Mouse (Mus musculus) hindbrain, embryonic 15.5 days (tissue): ENCODE results near the gene Ccdc188. TPM values are rescaled to one million over a fixed set of nuclear protein-coding genes. Genes with fewer than 3 reads are reported as not detected.

ENCODE experiments used
- ATAC-seq: fragments of 200-750 bp; cut with Nextera tagmentation; 2 replicates; pipeline ENCODE4 v1.8.0; 2017; ENCODE audit warnings: low read depth, moderate number of reproducible peaks, moderate TSS enrichment; ENCODE audit not compliant: low FRiP score
- H3K27ac ChIP-seq: fragments of 300-500 bp; sonication (generic); replicated peaks from 2 replicates; pipeline ENCODE4 v1.5.1; 2015; ENCODE audit warnings: mild to moderate bottlenecking, inconsistent platforms
- H3K27me3 ChIP-seq: fragments of 300-500 bp; sonication (generic); 2 replicates; pipeline ENCODE4 v1.6.1; 2015; ENCODE audit warnings: control low read depth, inconsistent platforms
- H3K36me3 ChIP-seq: fragments of 300-500 bp; sonication (generic); 2 replicates; pipeline ENCODE4 v1.6.1; 2015; ENCODE audit warnings: control low read depth, inconsistent platforms
- H3K4me1 ChIP-seq: fragments of 300-500 bp; sonication (generic); replicated peaks from 2 replicates; pipeline ENCODE4 v1.6.1; 2015; ENCODE audit warnings: control low read depth, inconsistent platforms
- H3K4me2 ChIP-seq: fragments of 300-500 bp; sonication (generic); 2 replicates; pipeline ENCODE4 v1.6.1; 2015; ENCODE audit warnings: moderate library complexity, mild to moderate bottlenecking, inconsistent platforms
- H3K4me3 ChIP-seq: fragments of 300-500 bp; sonication (generic); 2 replicates; pipeline ENCODE4 v1.5.1; 2015; ENCODE audit warnings: mild to moderate bottlenecking, inconsistent platforms
- H3K9ac ChIP-seq: fragments of 300-500 bp; sonication (generic); 2 replicates; pipeline ENCODE4 v1.6.1; 2015; ENCODE audit warnings: inconsistent platforms
- H3K9me3 ChIP-seq: fragments of 300-500 bp; sonication (generic); 2 replicates; pipeline ENCODE4 v1.6.1; 2016; ENCODE audit warnings: control low read depth, inconsistent platforms
- WGBS: fragments of 180-500 bp; shearing (Covaris S2); methylation state at CpG from one replicate; pipeline ENCODE4 v1.1.7; 2015; 5-methylcytosine and 5-hydroxymethylcytosine counted together
- polyA plus RNA-seq: library from polyadenylated mRNA; unstranded; fragments of >200 nt; fragmentation: Nextera tagmentation; extraction: Ambion mirVana; gene quantifications from 2 replicates; pipeline ENCODE4 v1.2.1, GENCODE M21; 2015

Gene Ccdc188
- polyA plus RNA-seq: not detected in 2 replicates

- ATAC-seq: no peak
- Histone ChIP-seq H3K9me3 (no peaks in the 10 kb centered on the region), H3K4me1 (peaks cover 41% of the 10 kb centered on the region), H3K27me3 (no peaks in the 10 kb centered on the region), H3K27ac (no peak within 1 kb of the TSS), H3K4me3 (no peak within 1 kb of the TSS), H3K9ac (no peak within 1 kb of the TSS), H3K36me3 (peaks cover 2% of the 10 kb centered on the region), H3K4me2 (no peak within 1 kb of the TSS)
- WGBS: 87% methylated on average over 4 of the region's 4 CpGs
Measured at GRCm38 (mm10) chr16:18217579-18217978, at the start of gene Ccdc188. TSS of gene Ccdc188 (plus strand) at chr16:18217879.

GRCm38 (mm10) chr16:18169156-18169555 is 48.5 kb upstream of the Ccdc188 start:
- Histone ChIP-seq H3K36me3 (no peaks in the 10 kb centered on the region), H3K27ac (no peak overlapping the region), H3K9ac (no peak overlapping the region), H3K4me1 (peaks cover 18% of the 10 kb centered on the region), H3K9me3 (no peaks in the 10 kb centered on the region), H3K4me2 (no peak overlapping the region), H3K4me3 (no peak overlapping the region), H3K27me3 (no peaks in the 10 kb centered on the region)
- ATAC-seq: no peak
- WGBS: 90% methylated on average over 5 of the region's 5 CpGs

GRCm38 (mm10) chr16:18169776-18170175 is 47.9 kb upstream of the Ccdc188 start:
- H3K36me3 ChIP-seq: no peaks in the 10 kb centered on the region
- WGBS: 91% methylated on average over 3 of the region's 3 CpGs
- no peaks in the 10 kb centered on the region for H3K9me3 ChIP-seq
- no peak overlapping the region for H3K9ac ChIP-seq
- no peak overlapping the region for H3K4me3 ChIP-seq
- H3K4me2 ChIP-seq: no peak overlapping the region
- H3K4me1 ChIP-seq: peaks cover 12% of the 10 kb centered on the region
- H3K27ac ChIP-seq: no peak overlapping the region
- H3K27me3 ChIP-seq: no peaks in the 10 kb centered on the region
- ATAC-seq: no peak

- 12% methylated on average over 7 of the region's 7 CpGs for WGBS
- no peak overlapping the region for H3K4me2 ChIP-seq
- no peak overlapping the region for H3K4me3 ChIP-seq
- H3K36me3 ChIP-seq: no peaks in the 10 kb centered on the region
- no peaks in the 10 kb centered on the region for H3K9me3 ChIP-seq
- H3K4me1 ChIP-seq: no peaks in the 10 kb centered on the region; the same call in 1 of the 2 replicates
- ATAC-seq: peak; percentile 7; the same call in 1 of the 2 replicates
- H3K27ac ChIP-seq: no peak overlapping the region
- H3K27me3 ChIP-seq: no peaks in the 10 kb centered on the region
- H3K9ac ChIP-seq: no peak overlapping the region
Measured at GRCm38 (mm10) chr16:18172266-18172855, 45.3 kb upstream of the Ccdc188 start.

- no peaks in the 10 kb centered on the region for H3K9me3 ChIP-seq
- no peaks in the 10 kb centered on the region for H3K27me3 ChIP-seq
- ATAC-seq: no peak
- H3K4me2 ChIP-seq: no peak overlapping the region
- H3K4me3 ChIP-seq: no peak overlapping the region
- H3K36me3 ChIP-seq: no peaks in the 10 kb centered on the region
- H3K27ac ChIP-seq: no peak overlapping the region
- H3K4me1 ChIP-seq: no peaks in the 10 kb centered on the region; the same call in 1 of the 2 replicates
- WGBS: 71% methylated on average over 9 of the region's 9 CpGs
- H3K9ac ChIP-seq: no peak overlapping the region
Measured at GRCm38 (mm10) chr16:18173231-18173630, 44.4 kb upstream of the Ccdc188 start.

- no peak overlapping the region for H3K27ac ChIP-seq
- no peaks in the 10 kb centered on the region; the same call in 1 of the 2 replicates for H3K4me1 ChIP-seq
- no peak overlapping the region for H3K9ac ChIP-seq
- H3K4me3 ChIP-seq: no peak overlapping the region
- ATAC-seq: no peak
- no peaks in the 10 kb centered on the region for H3K9me3 ChIP-seq
- no peaks in the 10 kb centered on the region for H3K36me3 ChIP-seq
- WGBS: 55% methylated on average over 11 of the region's 11 CpGs
- no peak overlapping the region for H3K4me2 ChIP-seq
- H3K27me3 ChIP-seq: no peaks in the 10 kb centered on the region
Measured at GRCm38 (mm10) chr16:18173788-18174187, 43.9 kb upstream of the Ccdc188 start.

GRCm38 (mm10) chr16:18175817-18176541 is 41.7 kb upstream of the Ccdc188 start:
- Histone ChIP-seq H3K4me3 (no peak overlapping the region), H3K9me3 (no peaks in the 10 kb centered on the region), H3K4me1 (peaks cover 2% of the 10 kb centered on the region; the same call in 1 of the 2 replicates), H3K27ac (no peak overlapping the region), H3K4me2 (no peak overlapping the region), H3K36me3 (no peaks in the 10 kb centered on the region), H3K9ac (no peak overlapping the region), H3K27me3 (no peaks in the 10 kb centered on the region)
- ATAC-seq: no peak
- 66% methylated on average over 6 of the region's 6 CpGs for WGBS

GRCm38 (mm10) chr16:18176758-18177157 is 40.9 kb upstream of the Ccdc188 start:
- 84% methylated on average over 4 of the region's 4 CpGs for WGBS
- Histone ChIP-seq H3K36me3 (no peaks in the 10 kb centered on the region), H3K4me2 (no peak overlapping the region), H3K27ac (no peak overlapping the region), H3K9me3 (no peaks in the 10 kb centered on the region), H3K27me3 (no peaks in the 10 kb centered on the region), H3K4me1 (peaks cover 7% of the 10 kb centered on the region), H3K9ac (no peak overlapping the region), H3K4me3 (no peak overlapping the region)
- no peak for ATAC-seq

GRCm38 (mm10) chr16:18179591-18179990 is 38.1 kb upstream of the Ccdc188 start:
- Histone ChIP-seq H3K4me2 (no peak overlapping the region), H3K9me3 (no peaks in the 10 kb centered on the region), H3K27me3 (no peaks in the 10 kb centered on the region), H3K4me3 (no peak overlapping the region), H3K36me3 (no peaks in the 10 kb centered on the region), H3K9ac (no peak overlapping the region), H3K4me1 (peaks cover 7% of the 10 kb centered on the region), H3K27ac (no peak overlapping the region)
- ATAC-seq: no peak
- 44% methylated on average over 2 of the region's 2 CpGs for WGBS

- Histone ChIP-seq H3K4me1 (peaks cover 7% of the 10 kb centered on the region; the same call in 1 of the 2 replicates), H3K4me3 (no peak overlapping the region), H3K9ac (no peak overlapping the region), H3K27ac (no peak overlapping the region), H3K4me2 (no peak overlapping the region), H3K27me3 (no peaks in the 10 kb centered on the region), H3K9me3 (no peaks in the 10 kb centered on the region), H3K36me3 (no peaks in the 10 kb centered on the region)
- ATAC-seq: no peak
- WGBS: 39% methylated on average over 10 of the region's 10 CpGs
Measured at GRCm38 (mm10) chr16:18181398-18181797, 36.3 kb upstream of the Ccdc188 start.

- ATAC-seq: no peak
- Histone ChIP-seq H3K9me3 (no peaks in the 10 kb centered on the region), H3K27me3 (no peaks in the 10 kb centered on the region), H3K4me2 (no peak overlapping the region), H3K9ac (no peak overlapping the region), H3K36me3 (no peaks in the 10 kb centered on the region), H3K27ac (no peak overlapping the region), H3K4me1 (peaks cover 7% of the 10 kb centered on the region; the same call in 1 of the 2 replicates), H3K4me3 (no peak overlapping the region)
- 74% methylated on average over 8 of the region's 8 CpGs for WGBS
Measured at GRCm38 (mm10) chr16:18182766-18183165, 34.9 kb upstream of the Ccdc188 start.

GRCm38 (mm10) chr16:18185715-18186449 is 31.8 kb upstream of the Ccdc188 start:
- no peak overlapping the region for H3K9ac ChIP-seq
- H3K4me2 ChIP-seq: no peak overlapping the region
- ATAC-seq: peak; percentile 39; the same call in 1 of the 2 replicates
- no peak overlapping the region for H3K4me3 ChIP-seq
- H3K27me3 ChIP-seq: no peaks in the 10 kb centered on the region
- peaks cover 6% of the 10 kb centered on the region; the same call in 1 of the 2 replicates for H3K4me1 ChIP-seq
- no peak overlapping the region for H3K27ac ChIP-seq
- no peaks in the 10 kb centered on the region for H3K36me3 ChIP-seq
- 82% methylated on average over 8 of the region's 8 CpGs for WGBS
- no peaks in the 10 kb centered on the region for H3K9me3 ChIP-seq
